Mouse (Mus musculus): ENCODE measurements around the gene Notch2.

The Notch2 gene

GRCm38 (mm10) chr3:98052507-98053430 lies 39.4 kb downstream of the Notch2 start:
- in situ Hi-C loops (cut with MseI, MboI) = no loop called here

DNA sequence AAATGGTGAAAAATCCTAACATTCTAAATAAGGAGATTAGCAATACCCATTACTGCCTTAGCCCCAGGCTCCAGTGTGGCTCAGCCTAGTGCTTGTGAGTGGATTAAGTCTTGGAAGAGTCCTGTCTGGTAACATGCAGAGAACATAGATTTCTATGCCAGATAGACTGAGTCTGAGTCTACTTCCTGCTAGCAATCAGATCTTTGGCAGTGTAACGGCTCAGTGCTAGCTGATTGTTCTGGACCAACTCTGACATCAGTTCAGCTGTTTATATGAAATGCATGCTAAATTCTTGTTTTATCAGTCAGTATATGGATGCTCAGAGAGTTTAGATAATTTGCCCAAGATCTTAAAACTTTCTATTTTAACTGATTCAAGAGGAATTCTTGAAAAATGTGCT lies 40.5 kb downstream of the Notch2 start:
- in situ Hi-C loops (cut with MseI, MboI) = no loop called here

- in situ Hi-C loops (cut with MseI, MboI) = no loop called here
Measured at GRCm38 (mm10) chr3:98054334-98055007, 41.1 kb downstream of the Notch2 start.

DNA sequence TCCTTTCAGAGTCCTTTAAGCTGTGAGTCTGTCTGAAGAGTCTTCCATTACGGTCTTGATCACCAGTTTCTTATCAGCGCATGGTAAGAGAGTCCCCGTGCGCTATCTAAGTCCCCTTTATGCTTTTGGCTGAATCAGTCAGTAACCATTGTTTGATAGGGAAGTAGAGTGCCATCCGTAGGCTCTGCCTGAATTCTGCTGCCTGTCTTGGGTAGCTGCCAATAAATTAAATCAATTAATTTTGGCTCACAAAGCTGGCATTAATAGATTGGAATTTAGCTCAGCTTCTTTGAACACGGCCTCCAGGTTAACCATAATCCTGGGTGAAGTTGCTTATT lies 41.6 kb downstream of the Notch2 start:
- in situ Hi-C loops (cut with MseI, MboI) = no loop called here

GRCm38 (mm10) chr3:98055808-98056728 lies 42.7 kb downstream of the Notch2 start:
- in situ Hi-C loops (cut with MseI, MboI) = no loop called here

DNA sequence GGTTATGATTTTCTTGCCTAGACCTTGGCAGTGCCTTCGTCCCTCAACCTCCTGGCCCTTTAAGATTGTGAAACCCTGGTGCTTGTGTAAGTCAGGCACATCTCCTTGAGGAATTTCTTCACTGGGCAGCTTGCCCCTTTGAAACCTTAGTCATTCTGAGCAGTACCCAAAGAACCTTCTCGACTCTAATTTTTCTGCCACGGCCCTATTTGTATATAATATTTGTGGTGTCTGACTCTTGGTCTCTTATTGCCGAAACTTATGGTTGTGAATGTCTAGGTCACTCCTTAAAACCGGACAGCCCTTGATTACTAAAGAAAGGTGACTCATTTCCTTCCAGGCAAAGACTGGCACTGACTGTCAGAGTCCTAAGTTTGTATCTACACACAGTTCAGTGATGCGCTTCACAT lies 43.6 kb downstream of the Notch2 start:
- in situ Hi-C loops (cut with MseI, MboI) = no loop called here

DNA sequence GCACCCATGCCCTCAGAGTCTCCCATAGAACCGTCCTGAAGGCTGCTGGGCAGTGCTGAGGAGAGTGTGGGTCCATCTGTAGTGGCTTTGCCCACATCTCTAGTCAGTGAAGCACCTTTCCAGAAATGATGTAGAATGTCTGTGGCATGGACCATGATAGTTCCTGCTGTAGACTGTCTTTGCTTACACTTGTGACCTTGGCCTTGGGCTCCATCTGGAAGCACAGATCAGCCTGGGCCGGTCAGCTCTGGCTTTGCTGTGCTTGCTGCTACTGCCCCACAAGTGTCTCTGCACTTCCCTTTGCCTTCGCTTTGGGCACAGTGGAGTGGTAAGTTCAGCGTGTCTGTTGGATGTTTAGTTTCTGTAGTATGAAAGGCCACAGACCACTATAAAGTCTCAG lies 45.7 kb downstream of the Notch2 start:
- in situ Hi-C loops (cut with MseI, MboI) = no loop called here

DNA sequence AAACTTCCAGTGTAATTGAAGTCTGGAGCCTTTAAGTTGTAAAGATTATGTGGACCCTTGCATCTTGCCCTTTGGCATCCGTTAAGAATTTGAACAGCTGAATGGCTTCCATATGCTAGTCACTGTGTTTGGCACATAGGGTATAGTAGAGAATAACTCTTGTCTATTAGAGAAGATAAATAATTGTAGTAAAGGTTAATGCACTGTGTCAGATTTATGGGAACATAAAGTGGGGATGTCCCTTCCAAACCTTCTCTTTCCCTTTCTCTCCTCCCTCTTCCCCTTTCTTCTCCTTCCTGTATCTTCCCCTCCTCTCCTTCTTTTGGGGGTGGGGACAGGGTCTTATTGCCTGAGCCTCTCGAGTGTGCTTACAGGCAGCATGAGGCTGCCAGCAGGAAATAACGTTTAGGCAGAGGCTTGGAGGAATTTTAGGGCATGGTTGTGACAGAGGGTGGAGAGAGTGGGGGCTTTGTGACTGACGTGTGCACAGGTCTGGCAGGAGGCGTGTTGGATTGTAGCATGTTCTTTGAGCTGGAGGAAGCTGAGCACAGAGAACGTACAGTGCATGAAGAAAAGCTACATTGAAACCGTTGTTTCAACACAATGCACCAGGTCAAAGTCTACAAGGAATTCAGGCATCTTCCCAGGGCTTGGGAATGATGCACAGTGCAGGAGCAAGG lies 47.8 kb downstream of the Notch2 start:
- in situ Hi-C loops (cut with MseI, MboI) = no loop called here

DNA sequence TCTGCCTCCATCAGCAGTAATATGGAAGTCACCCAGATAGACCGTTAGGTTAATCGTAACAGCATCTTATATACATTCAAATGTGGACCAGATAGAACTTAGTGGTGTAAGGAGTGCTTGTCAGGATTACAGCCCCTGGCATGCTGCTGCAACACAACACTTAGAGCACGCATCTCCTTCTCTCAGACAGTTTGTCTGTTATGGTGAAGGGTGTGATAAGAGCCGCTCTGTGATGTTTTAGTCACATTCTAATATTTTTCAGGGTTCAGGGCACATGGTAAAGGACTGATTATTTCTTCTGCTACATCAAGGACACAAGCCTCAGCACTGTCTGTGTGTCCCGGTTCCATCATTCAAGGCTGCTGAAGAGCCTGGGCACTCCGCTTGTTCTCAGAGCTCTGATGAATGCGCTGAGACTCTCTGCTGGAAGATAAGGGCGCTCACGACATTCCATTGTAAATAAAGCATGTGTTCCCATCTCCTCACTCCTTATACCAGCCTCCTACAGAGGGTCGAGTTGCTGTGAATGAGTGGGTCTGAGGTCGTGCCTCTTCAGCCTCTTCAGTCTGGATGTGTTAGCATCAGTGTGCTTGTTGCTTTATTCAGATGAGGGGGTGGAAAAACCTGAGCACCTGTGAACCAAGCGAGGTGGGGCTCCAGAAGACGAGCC lies 48.5 kb downstream of the Notch2 start:
- in situ Hi-C loops (cut with MseI, MboI) = no loop called here

- in situ Hi-C loops (cut with MseI, MboI) = no loop called here
Measured at GRCm38 (mm10) chr3:98062591-98063185, 49.4 kb downstream of the Notch2 start.

DNA sequence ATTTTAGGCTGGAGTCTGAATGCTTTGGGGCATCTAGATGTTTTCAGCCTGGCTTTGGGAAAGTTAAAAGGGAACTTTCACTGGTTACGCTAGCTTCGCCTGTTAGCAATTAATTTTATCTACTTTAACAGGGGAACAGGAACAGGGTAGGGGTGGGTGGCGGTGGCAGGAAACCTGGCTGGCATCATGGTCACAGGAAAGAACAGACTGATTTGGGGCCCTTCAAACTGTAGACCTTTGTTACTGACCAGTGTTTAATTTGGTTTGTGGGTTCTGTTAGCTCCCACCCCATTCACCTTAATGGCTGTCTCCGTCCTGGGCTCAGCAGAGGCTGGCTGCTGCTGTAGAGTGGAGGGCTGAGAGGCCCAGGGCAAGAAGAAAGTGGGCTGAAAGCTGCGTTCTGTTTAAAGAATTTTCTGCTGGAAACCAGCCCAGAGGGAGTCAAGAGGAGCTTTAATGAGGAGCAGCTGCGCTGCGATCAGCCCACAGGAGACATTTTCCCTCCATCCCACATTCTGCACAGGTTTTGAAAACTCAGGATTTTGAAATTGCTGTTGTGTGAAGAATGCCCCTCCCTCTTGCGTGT lies 50.0 kb downstream of the Notch2 start:
- in situ Hi-C loops (cut with MseI, MboI) = no loop called here

GRCm38 (mm10) chr3:98063833-98064232 lies 50.5 kb downstream of the Notch2 start:
- in situ Hi-C loops (cut with MseI, MboI) = no loop called here

DNA sequence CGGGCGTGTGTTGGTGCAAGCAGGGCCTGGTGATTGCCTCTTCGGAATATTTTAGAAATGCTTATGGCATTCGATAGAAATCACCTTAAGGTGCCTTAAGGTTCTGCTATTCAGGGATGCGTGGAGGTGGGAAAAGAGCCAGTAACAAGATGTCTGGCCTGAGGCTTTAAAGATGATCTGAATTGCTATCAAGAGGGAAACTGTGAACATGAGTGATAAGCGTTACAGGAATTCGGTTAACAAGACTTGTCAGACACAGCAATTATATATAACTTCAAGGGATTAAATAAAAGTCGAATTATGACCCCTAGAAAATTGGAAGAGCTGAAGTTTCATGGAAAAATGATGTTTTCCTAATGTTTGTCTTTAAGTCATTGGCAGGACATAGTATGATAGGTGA lies 51.7 kb downstream of the Notch2 start:
- in situ Hi-C loops (cut with MseI, MboI) = no loop called here

GRCm38 (mm10) chr3:98066434-98066833 lies 53.1 kb downstream of the Notch2 start:
- in situ Hi-C loops (cut with MseI, MboI) = no loop called here

DNA sequence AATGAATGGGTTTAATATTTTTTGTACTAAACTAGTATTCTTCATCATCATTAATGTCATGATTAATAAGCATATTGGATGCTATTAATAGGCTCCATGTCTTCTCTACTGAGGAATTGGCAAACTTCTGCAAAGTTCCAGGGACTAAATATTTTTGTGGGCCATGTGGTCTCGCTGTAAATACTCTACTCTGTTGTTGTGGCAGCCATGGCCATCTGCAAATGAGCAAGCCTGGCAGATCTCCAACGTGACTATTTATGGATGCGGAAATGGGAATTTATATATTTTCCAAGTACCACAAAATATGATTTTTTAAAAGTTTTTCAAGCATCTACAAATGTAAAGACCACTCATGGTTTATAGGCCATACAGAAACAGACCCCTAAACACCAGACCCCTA lies 54.1 kb downstream of the Notch2 start:
- in situ Hi-C loops (cut with MseI, MboI) = no loop called here

GRCm38 (mm10) chr3:98067852-98068491 lies 54.6 kb downstream of the Notch2 start:
- in situ Hi-C loops (cut with MseI, MboI) = no loop called here

DNA sequence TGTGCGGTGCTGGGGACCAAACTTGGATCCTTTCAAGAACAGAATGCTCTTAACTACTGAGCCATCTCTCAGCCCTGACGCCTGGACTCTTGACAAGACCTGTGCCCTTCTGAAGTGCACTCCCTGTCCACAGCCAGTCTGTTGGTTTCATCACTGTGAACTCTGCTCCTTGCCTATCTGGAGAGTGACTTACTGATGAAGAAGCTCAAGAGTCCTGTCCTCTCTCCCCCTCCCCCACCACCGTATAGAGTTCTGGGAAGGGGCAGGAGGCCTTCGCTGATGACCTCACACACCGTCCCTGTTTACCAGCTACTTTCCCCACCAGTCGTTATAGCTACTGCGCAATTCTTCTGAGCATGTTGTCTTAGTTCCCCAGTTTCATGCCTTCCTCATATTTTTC lies 55.8 kb downstream of the Notch2 start:
- in situ Hi-C loops (cut with MseI, MboI) = no loop called here

- in situ Hi-C loops (cut with MseI, MboI) = no loop called here
Measured at GRCm38 (mm10) chr3:98069856-98070255, 56.5 kb downstream of the Notch2 start.

GRCm38 (mm10) chr3:98072570-98072969 lies 59.2 kb downstream of the Notch2 start:
- in situ Hi-C loops (cut with MseI, MboI) = no loop called here

DNA sequence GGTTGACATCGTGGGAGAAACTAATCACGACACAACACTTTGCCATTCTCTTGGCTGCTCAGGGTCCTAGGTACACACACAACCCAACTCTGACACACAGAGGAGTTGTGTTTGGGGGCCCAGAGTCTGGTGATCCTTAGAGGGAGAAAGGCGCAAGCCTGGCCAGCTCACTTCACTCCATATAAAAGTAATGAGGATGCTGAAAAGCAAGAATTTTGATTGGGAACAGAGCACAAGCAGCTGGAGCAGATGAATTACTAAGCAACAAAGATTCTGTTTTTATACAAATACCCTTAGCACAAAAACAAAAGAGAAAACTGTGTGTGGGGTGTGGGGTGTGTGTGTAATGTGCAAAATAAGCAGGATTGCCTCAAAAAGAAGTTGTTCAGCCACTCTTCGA lies 60.2 kb downstream of the Notch2 start:
- in situ Hi-C loops (cut with MseI, MboI) = no loop called here

Measured in mouse trophoblast stem cell (cell line).